Mouse (Mus musculus) midbrain, embryonic 15.5 days (tissue): ENCODE data around the gene Pcyox1. TPM values are rescaled to one million over a fixed set of nuclear protein-coding genes. Genes with fewer than 3 reads are reported as not detected.
A peak's percentile ranks its signal among the peaks of the same experiment; 100 is the strongest.
"Not testable (repeated sequence)": the region's sequence is repeated elsewhere in the genome, so short reads cannot be mapped to it uniquely, and the experiment has no call there.

Source experiments
- ATAC-seq: fragments of 200-750 bp; cut with Nextera tagmentation; replicated peaks from 2 replicates; pipeline ENCODE4 v1.8.0; 2017; ENCODE audit warnings: moderate TSS enrichment
- H3K27ac ChIP-seq: fragments of 300-500 bp; sonication (generic); 2 replicates; pipeline ENCODE4 v1.5.1; 2015; ENCODE audit warnings: mild to moderate bottlenecking, inconsistent platforms
- H3K27me3 ChIP-seq: fragments of 300-500 bp; sonication (generic); replicated peaks from 2 replicates; pipeline ENCODE4 v1.6.1; 2015; ENCODE audit warnings: inconsistent platforms
- H3K36me3 ChIP-seq: fragments of 300-500 bp; sonication (generic); replicated peaks from 2 replicates; pipeline ENCODE4 v1.6.1; 2015; ENCODE audit warnings: inconsistent platforms
- H3K4me1 ChIP-seq: fragments of 300-500 bp; sonication (generic); 2 replicates; pipeline ENCODE4 v1.6.1; 2015; ENCODE audit warnings: inconsistent platforms
- H3K4me2 ChIP-seq: fragments of 300-500 bp; sonication (generic); 2 replicates; pipeline ENCODE4 v1.6.1; 2015; ENCODE audit warnings: inconsistent platforms, mild to moderate bottlenecking, moderate library complexity
- H3K4me3 ChIP-seq: fragments of 300-500 bp; sonication (generic); 2 replicates; pipeline ENCODE4 v1.5.1; 2015; ENCODE audit warnings: mild to moderate bottlenecking, inconsistent platforms
- H3K9ac ChIP-seq: fragments of 300-500 bp; sonication (generic); 2 replicates; pipeline ENCODE4 v1.6.1; 2015; ENCODE audit warnings: mild to moderate bottlenecking, inconsistent platforms
- H3K9me3 ChIP-seq: fragments of 300-500 bp; sonication (generic); 2 replicates; pipeline ENCODE4 v1.6.1; 2016; ENCODE audit warnings: inconsistent platforms
- WGBS: fragments of 180-500 bp; shearing (Covaris S2); methylation state at CpG from one replicate; pipeline ENCODE4 v1.1.7; 2015; ENCODE audit warnings: mixed read lengths; 5-methylcytosine and 5-hydroxymethylcytosine counted together
- polyA plus RNA-seq: library from polyadenylated mRNA; unstranded; fragments of >200 nt; fragmentation: Nextera tagmentation; extraction: Ambion mirVana; gene quantifications from 2 replicates; pipeline ENCODE4 v1.2.1, GENCODE M21; 2015

Pcyox1 gene
- polyA plus RNA-seq, 1 experiment from 2014 or later = 96.5 TPM

- Histone ChIP-seq H3K4me1 (peaks cover 30% of the 10 kb centered on the region), H3K27me3 (no peaks in the 10 kb centered on the region), H3K36me3 (peaks cover 23% of the 10 kb centered on the region), H3K27ac (no peak overlapping the region), H3K4me2 (peak overlapping the region; percentile 63), H3K9ac (peak overlapping the region; percentile 92; the same call in 1 of the 2 replicates), H3K9me3 (no peaks in the 10 kb centered on the region), H3K4me3 (peak overlapping the region; percentile 91)
- ATAC-seq = no peak
- WGBS = 88% methylated on average over 9 of the region's 9 CpGs
These were observed 1.9 kb downstream of the Pcyox1 start for GRCm38 (mm10) chr6:86395021-86395420.

DNA sequence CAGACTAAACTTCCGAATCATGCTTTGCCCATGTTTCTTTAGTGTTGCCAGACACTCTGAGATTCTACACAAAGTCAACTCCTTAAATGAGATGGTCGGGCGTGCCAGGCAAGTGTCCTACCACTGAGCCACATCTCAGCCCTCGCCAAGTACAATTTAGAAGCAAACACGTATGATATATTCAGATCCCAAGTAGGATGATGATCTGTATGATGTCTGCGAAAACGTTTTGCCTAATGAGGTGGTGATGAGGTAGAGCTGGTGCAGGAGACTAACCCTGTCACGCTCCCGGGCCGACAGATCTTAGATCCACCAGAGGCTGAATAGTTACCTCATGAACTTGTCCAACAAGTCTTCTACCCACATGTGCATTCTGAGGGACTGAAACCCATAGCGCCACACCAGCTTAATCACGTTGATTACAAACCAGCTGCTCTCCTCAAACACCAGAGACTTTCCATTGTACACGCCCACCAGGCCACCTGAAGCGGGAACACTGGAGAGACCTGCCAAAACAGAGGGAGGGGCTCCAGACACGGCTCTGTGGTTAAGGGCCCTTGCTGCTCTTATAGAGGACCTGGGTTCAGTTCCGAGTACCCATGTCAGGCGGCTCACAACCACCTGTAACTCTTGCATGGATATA is 2.8 kb downstream of the Pcyox1 start:
- no peak overlapping the region for H3K4me2 ChIP-seq

DNA sequence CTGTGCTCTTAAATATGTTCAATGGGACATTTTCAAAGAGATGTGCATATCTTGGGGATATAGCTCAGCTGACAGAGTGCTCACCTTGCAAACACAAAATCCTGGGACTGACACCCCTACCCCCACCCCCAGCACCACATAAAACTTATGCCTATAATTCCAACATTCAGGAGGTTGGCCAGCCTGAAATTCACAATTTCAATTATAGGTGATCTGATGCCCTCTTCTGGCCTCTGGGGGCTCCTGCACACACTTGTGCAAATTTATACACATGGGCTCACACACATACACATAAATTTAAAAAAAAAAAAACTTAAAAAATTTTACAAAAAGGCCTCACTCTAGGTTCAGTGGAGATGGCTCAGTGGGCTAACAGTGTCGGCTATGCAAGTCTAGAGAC is 3.8 kb downstream of the Pcyox1 start:
- no peak overlapping the region for H3K27ac ChIP-seq
- peaks cover 30% of the 10 kb centered on the region for H3K4me1 ChIP-seq
- 95% methylated on average over 1 of the region's 1 CpGs for WGBS
- H3K9me3 ChIP-seq = no peaks in the 10 kb centered on the region
- H3K4me2 ChIP-seq = no peak overlapping the region
- H3K27me3 ChIP-seq = no peaks in the 10 kb centered on the region
- H3K36me3 ChIP-seq = peaks cover 35% of the 10 kb centered on the region
- no peak overlapping the region for H3K9ac ChIP-seq
- ATAC-seq = no peak
- no peak overlapping the region for H3K4me3 ChIP-seq

More for the DNA sequence above, 2.8 kb downstream of the Pcyox1 start:
- H3K27me3 ChIP-seq = no peaks in the 10 kb centered on the region
- no peak overlapping the region for H3K9ac ChIP-seq
- H3K27ac ChIP-seq = no peak overlapping the region
- H3K4me3 ChIP-seq = no peak overlapping the region
- peaks cover 29% of the 10 kb centered on the region for H3K36me3 ChIP-seq
- H3K9me3 ChIP-seq = no peaks in the 10 kb centered on the region
- H3K4me1 ChIP-seq = peaks cover 30% of the 10 kb centered on the region
- 94% methylated on average over 17 of the region's 17 CpGs for WGBS
- ATAC-seq = no peak

GRCm38 (mm10) chr6:86391326-86391725 is 5.6 kb downstream of the Pcyox1 start:
- H3K27me3 ChIP-seq = no peaks in the 10 kb centered on the region
- 96% methylated on average over 5 of the region's 5 CpGs for WGBS
- no peak overlapping the region for H3K4me3 ChIP-seq
- ATAC-seq = no peak
- H3K4me2 ChIP-seq = no peak overlapping the region
- H3K4me1 ChIP-seq = peaks cover 22% of the 10 kb centered on the region
- H3K36me3 ChIP-seq = peaks cover 48% of the 10 kb centered on the region
- no peaks in the 10 kb centered on the region for H3K9me3 ChIP-seq
- H3K9ac ChIP-seq = no peak overlapping the region
- H3K27ac ChIP-seq = no peak overlapping the region

DNA sequence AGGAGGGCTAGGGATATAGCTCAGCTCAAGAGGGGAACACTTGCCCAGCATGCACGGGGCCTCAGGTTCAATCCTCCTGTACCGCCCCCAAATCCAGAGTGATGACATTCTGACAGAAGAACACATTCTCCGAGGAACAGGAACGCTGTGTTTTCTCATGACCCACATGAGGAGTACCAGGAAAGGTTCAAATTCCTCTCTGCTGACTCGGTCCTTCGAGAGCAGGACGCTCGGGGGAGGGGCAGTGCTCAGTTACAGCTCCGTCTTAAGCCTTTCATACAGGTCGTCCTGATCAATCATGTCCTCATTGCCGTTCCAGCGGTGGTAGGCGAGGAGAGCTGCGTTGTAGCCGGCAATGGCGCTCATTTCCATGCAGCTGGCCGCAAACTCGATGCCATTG is 8.5 kb downstream of the Pcyox1 start:
- 90% methylated on average over 18 of the region's 18 CpGs for WGBS
- Histone ChIP-seq H3K9me3 (no peaks in the 10 kb centered on the region), H3K9ac (no peak overlapping the region), H3K36me3 (peaks cover 61% of the 10 kb centered on the region), H3K27me3 (no peaks in the 10 kb centered on the region), H3K4me3 (no peak overlapping the region), H3K4me2 (no peak overlapping the region), H3K4me1 (no peaks in the 10 kb centered on the region), H3K27ac (no peak overlapping the region)
- no peak for ATAC-seq

DNA sequence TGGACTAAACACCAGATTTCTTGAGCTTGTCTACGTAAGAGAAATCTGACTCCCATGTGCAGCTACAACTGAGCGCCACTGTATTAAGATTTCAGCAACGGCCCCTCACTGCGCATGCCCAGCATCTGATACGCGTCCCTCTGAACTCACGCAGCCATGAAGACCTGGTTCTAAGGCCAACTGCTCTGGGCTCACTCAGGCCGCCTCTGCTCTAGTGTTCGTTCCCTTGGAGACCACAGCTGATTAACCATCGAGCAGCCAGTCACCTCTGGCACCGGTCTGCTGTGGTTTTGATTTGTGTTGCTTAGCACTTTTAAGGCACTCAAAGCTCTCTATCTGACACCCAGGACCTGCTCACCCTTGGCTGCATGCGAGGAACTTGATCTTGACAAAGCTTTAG is 9.6 kb downstream of the Pcyox1 start:
- 81% methylated on average over 12 of the region's 12 CpGs for WGBS
- Histone ChIP-seq H3K36me3 (peaks cover 61% of the 10 kb centered on the region), H3K27ac (no peak overlapping the region), H3K4me1 (no peaks in the 10 kb centered on the region), H3K9ac (no peak overlapping the region), H3K27me3 (no peaks in the 10 kb centered on the region), H3K9me3 (no peaks in the 10 kb centered on the region), H3K4me2 (no peak overlapping the region), H3K4me3 (no peak overlapping the region)
- no peak for ATAC-seq

DNA sequence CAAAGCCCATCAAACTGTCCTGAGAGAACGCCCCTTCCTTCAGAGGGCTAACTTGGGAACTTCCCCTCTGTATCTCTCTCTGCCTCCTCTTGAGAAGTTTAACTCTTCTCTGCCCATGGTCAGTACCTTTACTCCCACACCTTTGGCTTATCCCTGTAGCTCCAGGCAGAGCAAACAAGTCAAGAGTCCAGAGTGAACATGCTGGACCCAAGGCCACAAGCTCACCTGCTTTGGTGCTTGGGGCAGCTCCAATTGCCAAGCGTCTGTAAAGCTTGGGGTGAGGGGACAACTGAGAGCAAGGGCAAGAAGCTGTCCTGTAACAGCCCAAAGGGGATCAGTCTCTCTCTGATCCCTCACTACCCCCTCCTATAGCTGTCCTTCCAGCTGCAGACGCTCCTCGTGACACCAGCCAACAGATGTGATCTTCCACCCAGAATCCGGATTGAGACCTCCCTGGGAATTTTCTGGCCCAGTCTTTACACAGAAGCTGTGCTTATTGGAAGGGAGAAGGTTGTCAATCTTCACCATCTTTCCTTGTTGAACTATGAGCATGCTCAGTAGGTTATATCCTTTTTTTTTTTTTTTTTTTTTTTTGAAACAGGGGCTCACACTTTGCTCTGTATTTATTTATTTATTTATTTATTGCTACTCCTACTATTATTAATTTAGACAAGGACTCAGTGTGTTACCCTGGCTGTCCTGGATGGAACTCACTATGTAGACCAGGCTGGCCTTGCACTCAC is 11.4 kb downstream of the Pcyox1 start:
- Histone ChIP-seq H3K4me3 (no peak overlapping the region), H3K9me3 (no peaks in the 10 kb centered on the region), H3K27ac (no peak overlapping the region), H3K36me3 (peaks cover 43% of the 10 kb centered on the region), H3K4me1 (no peaks in the 10 kb centered on the region), H3K27me3 (no peaks in the 10 kb centered on the region), H3K9ac (no peak overlapping the region), H3K4me2 (no peak overlapping the region)
- ATAC-seq = no peak
- 87% methylated on average over 5 of the region's 5 CpGs for WGBS

GRCm38 (mm10) chr6:86384692-86385091 is 12.3 kb downstream of the Pcyox1 start:
- WGBS = 79% methylated on average over 4 of the region's 4 CpGs
- Histone ChIP-seq H3K27me3 (no peaks in the 10 kb centered on the region), H3K9me3 (no peaks in the 10 kb centered on the region), H3K4me1 (no peaks in the 10 kb centered on the region), H3K4me3 (no peak overlapping the region), H3K27ac (no peak overlapping the region), H3K36me3 (peaks cover 36% of the 10 kb centered on the region), H3K9ac (no peak overlapping the region), H3K4me2 (no peak overlapping the region)
- ATAC-seq = no peak

DNA sequence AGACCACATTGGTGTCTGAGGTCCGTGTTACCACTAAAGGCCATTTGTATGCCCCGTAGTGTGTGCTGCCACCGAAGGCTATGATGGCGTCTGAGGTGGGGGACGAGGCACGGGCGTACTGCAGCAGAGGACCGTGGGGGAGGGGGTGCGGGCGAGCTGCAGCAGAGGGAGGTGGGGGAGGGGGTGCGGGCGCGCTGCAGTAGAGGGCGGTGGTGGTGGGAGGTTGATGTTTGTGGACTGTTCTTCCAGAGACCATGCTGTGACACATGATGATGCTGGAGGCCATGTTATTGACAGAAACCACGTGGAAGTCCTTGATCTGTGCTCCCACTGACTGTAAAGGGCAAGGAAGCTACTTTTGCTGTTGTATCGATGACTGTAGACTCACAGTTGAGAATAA is 13.6 kb downstream of the Pcyox1 start:
- peaks cover 40% of the 10 kb centered on the region for H3K36me3 ChIP-seq
- H3K4me3 ChIP-seq = no peak overlapping the region
- H3K27me3 ChIP-seq = no peaks in the 10 kb centered on the region
- no peak overlapping the region for H3K9ac ChIP-seq
- H3K9me3 ChIP-seq = no peaks in the 10 kb centered on the region
- WGBS = 44% methylated on average over 16 of the region's 16 CpGs
- no peak for ATAC-seq
- no peak overlapping the region for H3K4me2 ChIP-seq
- no peaks in the 10 kb centered on the region for H3K4me1 ChIP-seq
- H3K27ac ChIP-seq = no peak overlapping the region

- no peaks in the 10 kb centered on the region for H3K27me3 ChIP-seq
- H3K4me1 ChIP-seq = no peaks in the 10 kb centered on the region
- ATAC-seq = no peak
- peaks cover 41% of the 10 kb centered on the region for H3K36me3 ChIP-seq
- H3K9ac ChIP-seq = no peak overlapping the region
- H3K4me3 ChIP-seq = no peak overlapping the region
- no peaks in the 10 kb centered on the region for H3K9me3 ChIP-seq
- no peak overlapping the region for H3K4me2 ChIP-seq
- no peak overlapping the region for H3K27ac ChIP-seq
These were observed 14.4 kb downstream of the Pcyox1 start for GRCm38 (mm10) chr6:86382551-86382950.

GRCm38 (mm10) chr6:86380112-86380511 is 16.8 kb downstream of the Pcyox1 start:
- H3K9ac ChIP-seq, H3K4me2 ChIP-seq, H3K4me3 ChIP-seq, H3K27ac ChIP-seq, ATAC-seq, H3K27me3 ChIP-seq, H3K4me1 ChIP-seq, H3K9me3 ChIP-seq: not testable (repeated sequence)
- 75% methylated on average over 8 of the region's 8 CpGs for WGBS
- peaks cover 38% of the 10 kb centered on the region for H3K36me3 ChIP-seq

GRCm38 (mm10) chr6:86378341-86378740 is 18.6 kb downstream of the Pcyox1 start:
- H3K27ac ChIP-seq = no peak overlapping the region
- ATAC-seq = no peak
- no peaks in the 10 kb centered on the region for H3K9me3 ChIP-seq
- no peak overlapping the region for H3K4me3 ChIP-seq
- no peak overlapping the region for H3K9ac ChIP-seq
- peaks cover 3% of the 10 kb centered on the region for H3K4me1 ChIP-seq
- peaks cover 33% of the 10 kb centered on the region for H3K36me3 ChIP-seq
- no peak overlapping the region for H3K4me2 ChIP-seq
- no peaks in the 10 kb centered on the region for H3K27me3 ChIP-seq
- 92% methylated on average over 3 of the region's 3 CpGs for WGBS

DNA sequence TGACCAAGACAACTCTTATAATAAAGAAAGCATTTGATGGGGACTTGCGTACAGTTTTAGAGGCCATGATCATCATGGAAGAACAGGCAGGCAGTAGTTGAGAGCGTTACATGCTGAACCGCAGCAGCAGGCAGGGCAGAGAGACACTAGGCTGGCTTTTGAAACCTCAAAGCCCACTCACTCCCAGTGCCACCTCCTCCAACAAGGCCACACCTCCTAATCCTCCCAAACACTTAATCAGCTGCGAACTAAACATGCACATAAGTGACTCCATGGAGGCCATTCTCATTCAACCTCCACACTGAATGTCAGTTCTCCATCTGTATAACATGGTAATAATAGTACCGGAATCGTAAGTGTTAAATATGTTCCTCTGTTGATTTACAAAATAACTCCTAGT is 23.4 kb downstream of the Pcyox1 start:
- no peak overlapping the region for H3K9ac ChIP-seq
- no peaks in the 10 kb centered on the region for H3K9me3 ChIP-seq
- H3K4me1 ChIP-seq = peaks cover 25% of the 10 kb centered on the region
- ATAC-seq = no peak
- H3K27ac ChIP-seq = no peak overlapping the region
- H3K27me3 ChIP-seq = no peaks in the 10 kb centered on the region
- H3K4me3 ChIP-seq = no peak overlapping the region
- WGBS = 88% methylated on average over 6 of the region's 6 CpGs
- H3K36me3 ChIP-seq = peaks cover 23% of the 10 kb centered on the region
- no peak overlapping the region for H3K4me2 ChIP-seq
